In genomic region chr5:139141326-139141725, GRCm38 (mm10) we compare ENCODE assay signal across 9 mouse cellular contexts. TPM values are rescaled to one million over a fixed set of nuclear protein-coding genes. Genes with fewer than 3 reads are reported as not detected.
A peak's percentile ranks its signal among the peaks of the same experiment; 100 is the strongest.
DNase-seq lines count a peak whose midpoint lies in the region; ATAC-seq lines count a peak whose summit lies in the region.
"Had no signal": no experiment of that assay in that cellular context is flagged by ENCODE, and none has a peak within 500 bp of the region (broad histone marks: within the 10 kb centered on the region; RNA-seq: fewer than 3 reads in every experiment).

No protein-coding gene starts in this region.

- no peak overlapping the region for H3K9ac ChIP-seq in neural tube, embryonic 15.5 days (replicated peaks)

- intact Hi-C loops in heart, postnatal 14 days (cut with DNase I): no loop called here

- WGBS in neural tube, embryonic 15.5 days: 76% methylated on average over 5 of the region's 5 CpGs

- no peaks in the 10 kb centered on the region for H3K9me3 ChIP-seq in neural tube, embryonic 15.5 days (replicated peaks)

- DNase-seq in frontal cortex, postnatal 36 days (ENCODE audit: low spot score in 2 of 2): no peak
- peak; percentile 57 for DNase-seq in right cerebral cortex, adult 18-20 months
- no peak for DNase-seq in right cerebral cortex, postnatal 25 days
- peak; percentile 12 to 67 for DNase-seq in heart, postnatal 14 days
- DNase-seq in right cerebral cortex, postnatal 4 days: peak; percentile 51
- DNase-seq in thymus, postnatal 36 days: no peak

- H3K27ac ChIP-seq in neural tube, embryonic 15.5 days (replicated peaks): no peak overlapping the region

- H3K36me3 ChIP-seq in neural tube, embryonic 15.5 days: no peaks in the 10 kb centered on the region

- no peak overlapping the region for H3K4me3 ChIP-seq in neural tube, embryonic 15.5 days (replicated peaks)

- 0 out of 2 replicates have a peak, but pooled peaks have one; percentile 11 for ATAC-seq in frontal cortex, adult (ENCODE audit: low TSS enrichment)
- ATAC-seq in neural tube, embryonic 15.5 days (ENCODE audit: low FRiP score): no peak

- H3K4me2 ChIP-seq in neural tube, embryonic 15.5 days: no peak overlapping the region

- no peaks in the 10 kb centered on the region for H3K4me1 ChIP-seq in neural tube, embryonic 15.5 days

- H3K27me3 ChIP-seq in neural tube, embryonic 15.5 days (replicated peaks): no peaks in the 10 kb centered on the region
- H3K27me3 ChIP-seq: CH12.LX had no signal

RNA-seq across cellular contexts. Expression of gene Prkar1b, which starts 8.5 kb away (rescaled TPM):
- 1 to 10 TPM; 1.5 to 2.1 TPM for total RNA-seq in heart, postnatal 14 days (2021)
- polyA plus RNA-seq in neural tube, embryonic 15.5 days (2015; fragmentation: Nextera tagmentation; extraction: Ambion mirVana): 272 and 321 TPM in 2 replicates
- total RNA-seq: CH12.LX had no signal

RNA-seq across cellular contexts. Expression of gene Dnaaf5, which starts 8.7 kb away (rescaled TPM):
- total RNA-seq in heart, postnatal 14 days (2021): 10 to 100 TPM; 14.7 to 16.8 TPM
- 3.9 and 4.6 TPM in 2 replicates for polyA plus RNA-seq in neural tube, embryonic 15.5 days (2015; fragmentation: Nextera tagmentation; extraction: Ambion mirVana)

RNA-seq across cellular contexts. Expression of gene Sun1, which starts 59.1 kb away (rescaled TPM):
- total RNA-seq in heart, postnatal 14 days (2021): 10 to 100 TPM; 44.7 to 49.5 TPM
- 41.7 and 42.1 TPM in 2 replicates for polyA plus RNA-seq in neural tube, embryonic 15.5 days (2015; fragmentation: Nextera tagmentation; extraction: Ambion mirVana)

Comparison
In these comparisons a context has a peak if more than half of its experiments do, and no peak if none do; other contexts are left out.
1. DNase-seq: peak in right cerebral cortex, adult 18-20 months (single experiment), heart, postnatal 14 days (2 of 2) and right cerebral cortex, postnatal 4 days (single experiment); none in frontal cortex, postnatal 36 days (0 of 2), right cerebral cortex, postnatal 25 days (single experiment) and thymus, postnatal 36 days (0 of 2).